Mouse (Mus musculus): ENCODE measurements around the gene Clstn1. TPM values are rescaled to one million over a fixed set of nuclear protein-coding genes. Genes with fewer than 3 reads are reported as not detected.

The Clstn1 gene
- total and polyA plus RNA-seq, 2 experiments from 2014 or later: 209 to 565 TPM

GRCm38 (mm10) chr4:149570498-149570863, 15.8 kb upstream of the Clstn1 start:
- H3K9ac ChIP-seq (replicated peaks; ENCODE audit: low read length, poor library complexity, severe bottlenecking): no peak overlapping the region
- no peak overlapping the region for H3K4me3 ChIP-seq (ENCODE audit: low read depth, low read length)
- DNase-seq (ENCODE audit: low spot score): no peak
- H3K27ac ChIP-seq (ENCODE audit: low read depth, low read length): no peak overlapping the region
- no peak overlapping the region for H3K4me2 ChIP-seq (ENCODE audit: low read depth, low read length, poor library complexity, severe bottlenecking)
- no peaks in the 10 kb centered on the region; the same call in 1 of the 2 replicates for H3K4me1 ChIP-seq (ENCODE audit: insufficient read depth, low read length)
- no peaks in the 10 kb centered on the region for H3K9me3 ChIP-seq (ENCODE audit: low read length)
- no peak for ATAC-seq (ENCODE audit: low FRiP score)
- no peaks in the 10 kb centered on the region for H3K27me3 ChIP-seq (ENCODE audit: insufficient read depth, low read length)
- WGBS: 67% methylated on average over 4 of the region's 4 CpGs
- no peaks in the 10 kb centered on the region for H3K36me3 ChIP-seq (ENCODE audit: insufficient read depth, low read length)
- TF ChIP-seq CTCF (IDR thresholded peaks at IDR 0.05): no peak

GRCm38 (mm10) chr4:149571209-149571608, 15.1 kb upstream of the Clstn1 start:
- 78% methylated on average over 5 of the region's 5 CpGs for WGBS
- no peak for ATAC-seq (ENCODE audit: low FRiP score)
- no peak for TF ChIP-seq CTCF (IDR thresholded peaks at IDR 0.05)

GRCm38 (mm10) chr4:149571651-149572149, 14.6 kb upstream of the Clstn1 start:
- DNase-seq (ENCODE audit: low spot score) (no peak), ATAC-seq (ENCODE audit: low FRiP score) (no peak)
- Histone ChIP-seq H3K4me1 (ENCODE audit: insufficient read depth, low read length) (no peaks in the 10 kb centered on the region; the same call in 1 of the 2 replicates), H3K9me3 (ENCODE audit: low read length) (no peaks in the 10 kb centered on the region), H3K4me2 (ENCODE audit: low read depth, low read length, poor library complexity, severe bottlenecking) (no peak overlapping the region), H3K27me3 (ENCODE audit: insufficient read depth, low read length) (no peaks in the 10 kb centered on the region), H3K27ac (ENCODE audit: low read depth, low read length) (no peak overlapping the region), H3K4me3 (ENCODE audit: low read depth, low read length) (no peak overlapping the region), H3K9ac (replicated peaks; ENCODE audit: low read length, poor library complexity, severe bottlenecking) (no peak overlapping the region), H3K36me3 (ENCODE audit: insufficient read depth, low read length) (no peaks in the 10 kb centered on the region)
- no peak for TF ChIP-seq CTCF (IDR thresholded peaks at IDR 0.05)
- WGBS: 47% methylated on average over 8 of the region's 8 CpGs

More at GRCm38 (mm10) chr4:149571209-149571608, 15.1 kb upstream of the Clstn1 start:
- Histone ChIP-seq H3K4me3 (ENCODE audit: low read depth, low read length) (no peak overlapping the region), H3K9ac (replicated peaks; ENCODE audit: low read length, poor library complexity, severe bottlenecking) (no peak overlapping the region), H3K27ac (ENCODE audit: low read depth, low read length) (no peak overlapping the region), H3K4me2 (ENCODE audit: low read depth, low read length, poor library complexity, severe bottlenecking) (no peak overlapping the region), H3K27me3 (ENCODE audit: insufficient read depth, low read length) (no peaks in the 10 kb centered on the region), H3K9me3 (ENCODE audit: low read length) (no peaks in the 10 kb centered on the region), H3K36me3 (ENCODE audit: insufficient read depth, low read length) (no peaks in the 10 kb centered on the region), H3K4me1 (ENCODE audit: insufficient read depth, low read length) (no peaks in the 10 kb centered on the region; the same call in 1 of the 2 replicates)
- no peak for DNase-seq (ENCODE audit: low spot score)

- WGBS: 17% methylated on average over 7 of the region's 9 CpGs
- TF ChIP-seq CTCF (IDR thresholded peaks at IDR 0.05): no peak
- no peak overlapping the region for H3K27ac ChIP-seq (ENCODE audit: low read depth, low read length)
These were observed 13.8 kb upstream of the Clstn1 start for GRCm38 (mm10) chr4:149572446-149572845.

GRCm38 (mm10) chr4:149572851-149573250, 13.4 kb upstream of the Clstn1 start:
- H3K9me3 ChIP-seq (ENCODE audit: low read length): no peaks in the 10 kb centered on the region
- H3K36me3 ChIP-seq (ENCODE audit: insufficient read depth, low read length): no peaks in the 10 kb centered on the region
- no peak overlapping the region for H3K27ac ChIP-seq (ENCODE audit: low read depth, low read length)
- H3K9ac ChIP-seq (replicated peaks; ENCODE audit: low read length, poor library complexity, severe bottlenecking): no peak overlapping the region
- H3K27me3 ChIP-seq (ENCODE audit: insufficient read depth, low read length): no peaks in the 10 kb centered on the region
- WGBS: 53% methylated on average over 8 of the region's 8 CpGs
- ATAC-seq (ENCODE audit: low FRiP score) (no peak), DNase-seq (ENCODE audit: low spot score) (no peak)
- TF ChIP-seq CTCF (IDR thresholded peaks at IDR 0.05): no peak
- H3K4me3 ChIP-seq (ENCODE audit: low read depth, low read length): no peak overlapping the region
- H3K4me2 ChIP-seq (ENCODE audit: low read depth, low read length, poor library complexity, severe bottlenecking): no peak overlapping the region
- H3K4me1 ChIP-seq (ENCODE audit: insufficient read depth, low read length): no peaks in the 10 kb centered on the region; the same call in 1 of the 2 replicates

More at GRCm38 (mm10) chr4:149572446-149572845, 13.8 kb upstream of the Clstn1 start:
- Histone ChIP-seq H3K4me3 (ENCODE audit: low read depth, low read length) (no peak overlapping the region), H3K4me1 (ENCODE audit: insufficient read depth, low read length) (no peaks in the 10 kb centered on the region; the same call in 1 of the 2 replicates), H3K4me2 (ENCODE audit: low read depth, low read length, poor library complexity, severe bottlenecking) (no peak overlapping the region), H3K9ac (replicated peaks; ENCODE audit: low read length, poor library complexity, severe bottlenecking) (no peak overlapping the region), H3K9me3 (ENCODE audit: low read length) (no peaks in the 10 kb centered on the region), H3K36me3 (ENCODE audit: insufficient read depth, low read length) (no peaks in the 10 kb centered on the region), H3K27me3 (ENCODE audit: insufficient read depth, low read length) (no peaks in the 10 kb centered on the region)
- ATAC-seq (ENCODE audit: low FRiP score): no peak
- no peak for DNase-seq (ENCODE audit: low spot score)

GRCm38 (mm10) chr4:149574391-149574821, 11.9 kb upstream of the Clstn1 start:
- no peak overlapping the region for H3K27ac ChIP-seq (ENCODE audit: low read depth, low read length)
- H3K27me3 ChIP-seq (ENCODE audit: insufficient read depth, low read length): no peaks in the 10 kb centered on the region
- no peak overlapping the region for H3K9ac ChIP-seq (replicated peaks; ENCODE audit: low read length, poor library complexity, severe bottlenecking)
- H3K9me3 ChIP-seq (ENCODE audit: low read length): no peaks in the 10 kb centered on the region
- ATAC-seq (ENCODE audit: low FRiP score) (no peak), DNase-seq (ENCODE audit: low spot score) (no peak)
- no peaks in the 10 kb centered on the region for H3K4me1 ChIP-seq (ENCODE audit: insufficient read depth, low read length)
- no peak overlapping the region for H3K4me3 ChIP-seq (ENCODE audit: low read depth, low read length)
- H3K36me3 ChIP-seq (ENCODE audit: insufficient read depth, low read length): no peaks in the 10 kb centered on the region
- 69% methylated on average over 14 of the region's 14 CpGs for WGBS
- TF ChIP-seq CTCF (IDR thresholded peaks at IDR 0.05): no peak
- no peak overlapping the region for H3K4me2 ChIP-seq (ENCODE audit: low read depth, low read length, poor library complexity, severe bottlenecking)

Data from midbrain, postnatal 0 days (tissue).